Mouse (Mus musculus) splenic B cell, adult 2 months (primary cell): Measurements from ENCODE around the gene Apc2.
"Not testable (repeated sequence)": the region's sequence is repeated elsewhere in the genome, so short reads cannot be mapped to it uniquely, and the experiment has no call there.

Experiments used
- DNase-seq: peaks from one replicate; pipeline ENCODE4 v3.0.0-alpha.2; 2011; ENCODE audit warnings: low read depth, low spot score
- H3K27me3 ChIP-seq: 2 replicates; pipeline ENCODE4 v1.6.1; 2012; ENCODE audit warnings: mild to moderate bottlenecking, low read length, moderate library complexity, mixed read lengths; ENCODE audit not compliant: control insufficient read depth, poor library complexity, insufficient read depth, severe bottlenecking
- H3K36me3 ChIP-seq: 2 replicates; pipeline ENCODE4 v1.6.1; 2012; ENCODE audit warnings: mild to moderate bottlenecking, low read length, moderate library complexity, mixed read lengths; ENCODE audit not compliant: control insufficient read depth, poor library complexity, insufficient read depth, severe bottlenecking

Gene Apc2

GRCm38 (mm10) chr10:80345929-80346328 lies 50.2 kb downstream of the Apc2 start:
- not testable (repeated sequence) for H3K36me3 ChIP-seq, DNase-seq, H3K27me3 ChIP-seq

GRCm38 (mm10) chr10:80347514-80347967 lies 51.8 kb downstream of the Apc2 start:
- DNase-seq = no peak
- Histone ChIP-seq H3K27me3 (0 out of 2 replicates have a peak, but pooled peaks cover 5% of the 10 kb centered on the region), H3K36me3 (no peaks in the 10 kb centered on the region)

- no peaks in the 10 kb centered on the region for H3K36me3 ChIP-seq
- 0 out of 2 replicates have a peak, but pooled peaks cover 5% of the 10 kb centered on the region for H3K27me3 ChIP-seq
- DNase-seq = peak; percentile 85
Observed at GRCm38 (mm10) chr10:80348244-80348781, 52.5 kb downstream of the Apc2 start, which contains the start of gene Adamtsl5. TSS of gene Adamtsl5 (minus strand) at chr10:80348412.

DNA sequence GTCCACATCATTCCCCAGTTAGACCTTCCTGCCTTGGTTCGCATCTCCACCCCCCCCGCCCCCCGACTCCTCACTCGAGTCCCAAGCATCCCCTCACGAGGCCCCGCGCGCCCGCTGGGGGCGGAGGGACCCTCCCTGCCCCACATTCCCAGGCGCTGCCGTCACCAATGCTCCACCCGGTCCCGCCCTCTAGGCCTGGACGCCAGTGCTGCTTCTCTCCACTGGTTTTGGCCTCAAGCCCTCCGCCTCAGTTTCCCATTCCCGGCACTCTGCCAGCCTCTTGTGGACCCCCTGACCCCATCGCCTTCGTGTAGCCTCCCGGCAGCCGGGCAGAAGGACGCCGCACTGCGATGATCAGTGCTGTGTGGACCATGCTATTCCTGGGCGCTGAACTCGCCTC lies 53.2 kb downstream of the Apc2 start:
- no peak for DNase-seq
- 0 out of 2 replicates have a peak, but pooled peaks cover 5% of the 10 kb centered on the region for H3K27me3 ChIP-seq

GRCm38 (mm10) chr10:80350292-80350691 lies 54.5 kb downstream of the Apc2 start:
- 0 out of 2 replicates have a peak, but pooled peaks cover 3% of the 10 kb centered on the region for H3K27me3 ChIP-seq
- DNase-seq = peak; percentile 90
- no peaks in the 10 kb centered on the region for H3K36me3 ChIP-seq

More for the DNA sequence above, 53.2 kb downstream of the Apc2 start:
- no peaks in the 10 kb centered on the region for H3K36me3 ChIP-seq

DNA sequence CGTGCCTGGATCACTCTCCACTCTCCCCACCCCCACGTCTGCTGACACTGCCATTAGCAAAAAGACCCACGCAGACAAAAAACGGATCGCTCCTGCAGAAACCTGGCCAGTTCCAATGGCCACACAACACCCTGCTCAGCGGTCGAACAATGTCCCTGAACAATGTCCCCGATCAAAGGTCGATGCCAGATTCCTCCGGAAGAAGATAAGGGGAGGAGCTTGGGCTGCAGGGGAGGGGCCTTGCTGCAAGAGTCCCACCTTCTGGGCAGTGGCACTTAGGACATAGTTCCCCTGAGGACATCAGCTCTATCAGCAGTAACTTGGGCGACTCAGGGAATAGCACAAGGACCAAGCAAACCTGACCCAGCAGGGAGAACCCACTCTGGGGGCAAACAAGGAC lies 56.1 kb downstream of the Apc2 start:
- Histone ChIP-seq H3K27me3 (peaks cover 3% of the 10 kb centered on the region; the same call in 1 of the 2 replicates), H3K36me3 (no peaks in the 10 kb centered on the region)
- no peak for DNase-seq

DNA sequence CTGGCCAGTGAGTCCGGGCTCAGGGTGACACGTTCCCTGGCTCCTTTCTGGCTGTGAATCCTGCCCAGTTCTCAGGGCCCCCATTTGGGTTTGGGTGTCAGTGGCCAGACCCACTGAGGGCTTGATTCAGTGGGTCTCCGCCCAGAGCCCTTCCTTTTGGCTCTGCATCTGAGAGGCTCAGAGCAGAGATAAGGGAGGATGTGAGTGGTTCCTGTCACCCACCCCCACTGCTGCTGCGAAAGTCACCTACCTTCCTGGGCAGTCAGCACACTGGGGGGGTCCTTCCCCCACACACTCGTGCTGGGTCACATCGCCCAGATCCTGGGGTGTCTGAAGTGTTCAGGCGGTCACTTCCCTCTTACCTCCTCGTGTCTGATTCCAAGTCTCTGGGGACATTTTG lies 57.0 kb downstream of the Apc2 start:
- H3K36me3 ChIP-seq = no peaks in the 10 kb centered on the region
- no peak for DNase-seq
- peaks cover 3% of the 10 kb centered on the region; the same call in 1 of the 2 replicates for H3K27me3 ChIP-seq

- DNase-seq = no peak
- Histone ChIP-seq H3K36me3 (no peaks in the 10 kb centered on the region), H3K27me3 (no peaks in the 10 kb centered on the region; the same call in 1 of the 2 replicates)
Observed at GRCm38 (mm10) chr10:80355431-80355830, 59.7 kb downstream of the Apc2 start.

GRCm38 (mm10) chr10:80356001-80356682 lies 60.4 kb downstream of the Apc2 start, which contains the start of gene Plk5:
TSS of gene Plk5 (plus strand) at chr10:80356459.
- no peak for DNase-seq
- H3K27me3 ChIP-seq = no peaks in the 10 kb centered on the region; the same call in 1 of the 2 replicates
- H3K36me3 ChIP-seq = no peaks in the 10 kb centered on the region

- H3K36me3 ChIP-seq = no peaks in the 10 kb centered on the region
- no peaks in the 10 kb centered on the region; the same call in 1 of the 2 replicates for H3K27me3 ChIP-seq
- no peak for DNase-seq
Observed at GRCm38 (mm10) chr10:80356737-80357136, 61.0 kb downstream of the Apc2 start.

GRCm38 (mm10) chr10:80357336-80357735 lies 61.6 kb downstream of the Apc2 start:
- Histone ChIP-seq H3K27me3 (no peaks in the 10 kb centered on the region; the same call in 1 of the 2 replicates), H3K36me3 (no peaks in the 10 kb centered on the region)
- no peak for DNase-seq

GRCm38 (mm10) chr10:80357994-80358639 lies 62.3 kb downstream of the Apc2 start:
- H3K27me3 ChIP-seq = no peaks in the 10 kb centered on the region; the same call in 1 of the 2 replicates
- peak; percentile 41 for DNase-seq
- H3K36me3 ChIP-seq = no peaks in the 10 kb centered on the region

GRCm38 (mm10) chr10:80363734-80364133 lies 68.0 kb downstream of the Apc2 start:
- Histone ChIP-seq H3K36me3 (no peaks in the 10 kb centered on the region), H3K27me3 (no peaks in the 10 kb centered on the region)
- no peak for DNase-seq

DNA sequence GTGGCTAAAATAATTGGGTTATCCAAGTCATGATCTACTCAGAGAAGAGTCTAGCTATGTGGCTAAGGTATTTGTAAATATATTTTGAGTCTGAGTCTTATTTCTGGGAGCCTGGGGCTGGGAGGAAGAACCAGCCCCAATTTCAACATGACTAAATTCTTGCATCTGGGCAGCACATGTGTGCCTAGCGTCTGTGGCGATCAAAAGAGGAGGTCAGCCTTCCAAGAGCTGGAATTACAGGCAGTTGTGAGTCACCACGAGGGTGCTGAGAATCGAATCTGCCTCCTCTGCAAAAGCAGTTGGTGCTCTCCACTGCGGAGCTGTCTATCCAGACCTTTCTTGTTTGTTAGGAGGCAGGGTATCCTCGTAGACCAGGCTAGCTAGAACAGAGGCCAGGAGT lies 70.0 kb downstream of the Apc2 start:
- DNase-seq = no peak

More for the DNA sequence above, 70.0 kb downstream of the Apc2 start:
- no peaks in the 10 kb centered on the region for H3K36me3 ChIP-seq
- H3K27me3 ChIP-seq = no peaks in the 10 kb centered on the region
